Mouse (Mus musculus) hindbrain, embryonic 14.5 days (tissue): Measurements from ENCODE around the gene Fcgr2b. TPM values are rescaled to one million over a fixed set of nuclear protein-coding genes. Genes with fewer than 3 reads are reported as not detected.
"Not testable (repeated sequence)": the region's sequence is repeated elsewhere in the genome, so short reads cannot be mapped to it uniquely, and the experiment has no call there.

Experiments used
- ATAC-seq: fragments of 200-750 bp; cut with Nextera tagmentation; 2 replicates; pipeline ENCODE4 v1.8.0; 2017; ENCODE audit warnings: moderate number of reproducible peaks, mild to moderate bottlenecking, moderate TSS enrichment, moderate library complexity; ENCODE audit not compliant: low FRiP score
- DNase-seq: peaks from one replicate; pipeline ENCODE4 v3.0.0-alpha.2; 2015; ENCODE audit warnings: low spot score
- H3K27ac ChIP-seq: fragments of 300-500 bp; sonication (generic); 2 replicates; pipeline ENCODE4 v1.5.1; 2014; ENCODE audit warnings: mild to moderate bottlenecking, moderate library complexity
- H3K27me3 ChIP-seq: fragments of 300-500 bp; sonication (generic); 2 replicates; pipeline ENCODE4 v1.6.1; 2014; ENCODE audit warnings: mild to moderate bottlenecking, low read length, mixed read lengths; ENCODE audit not compliant: control insufficient read depth, insufficient read depth
- H3K36me3 ChIP-seq: fragments of 300-500 bp; sonication (generic); replicated peaks from 2 replicates; pipeline ENCODE4 v1.6.1; 2014; ENCODE audit not compliant: control insufficient read depth, insufficient read depth
- H3K4me1 ChIP-seq: fragments of 300-500 bp; sonication (generic); replicated peaks from 2 replicates; pipeline ENCODE4 v1.6.1; 2014; ENCODE audit warnings: antibody characterized with exemption, low read length, mixed read lengths; ENCODE audit not compliant: control insufficient read depth, insufficient read depth
- H3K4me2 ChIP-seq: fragments of 300-500 bp; sonication (generic); replicated peaks from 2 replicates; pipeline ENCODE4 v1.6.1; 2014; ENCODE audit warnings: mild to moderate bottlenecking, moderate library complexity
- H3K4me3 ChIP-seq: fragments of 300-500 bp; sonication (generic); replicated peaks from 2 replicates; pipeline ENCODE4 v1.5.1; 2014; ENCODE audit warnings: mild to moderate bottlenecking, low read length
- H3K9ac ChIP-seq: fragments of 300-500 bp; sonication (generic); 2 replicates; pipeline ENCODE4 v1.6.1; 2014
- H3K9me3 ChIP-seq: fragments of 300-500 bp; sonication (generic); 2 replicates; pipeline ENCODE4 v1.6.1; 2016; ENCODE audit warnings: low read length; ENCODE audit not compliant: control insufficient read depth
- WGBS: fragments of 180-500 bp; shearing (Covaris S2); extraction: QIAGEN DNeasy Blood & Tissue Kit; methylation state at CpG from one replicate; pipeline ENCODE4 v1.1.7; 2014; 5-methylcytosine and 5-hydroxymethylcytosine counted together
- polyA plus RNA-seq: library from polyadenylated mRNA; unstranded; fragments of >200 nt; fragmentation: Nextera tagmentation; extraction: Ambion mirVana; gene quantifications from 2 replicates; pipeline ENCODE4 v1.2.1, GENCODE M21; 2014

Gene Fcgr2b
- polyA plus RNA-seq, 1 experiment from 2014 or later, result 1.2 TPM

GRCm38 (mm10) chr1:170967581-170967980, 8.8 kb downstream of the Fcgr2b start:
- DNase-seq (peak; percentile 23), ATAC-seq (no peak)
- no peaks in the 10 kb centered on the region for H3K4me1 ChIP-seq
- no peaks in the 10 kb centered on the region for H3K27me3 ChIP-seq
- no peaks in the 10 kb centered on the region for H3K36me3 ChIP-seq
- H3K4me3 ChIP-seq, result no peak overlapping the region
- no peaks in the 10 kb centered on the region for H3K9me3 ChIP-seq
- H3K27ac ChIP-seq, result no peak overlapping the region
- H3K4me2 ChIP-seq, result no peak overlapping the region
- H3K9ac ChIP-seq, result no peak overlapping the region
- 87% methylated on average over 3 of the region's 3 CpGs for WGBS

GRCm38 (mm10) chr1:170963087-170963486, 13.3 kb downstream of the Fcgr2b start:
- Histone ChIP-seq H3K4me1 (no peaks in the 10 kb centered on the region), H3K4me3 (no peak overlapping the region), H3K36me3 (no peaks in the 10 kb centered on the region), H3K4me2 (no peak overlapping the region), H3K27me3 (no peaks in the 10 kb centered on the region), H3K9ac (no peak overlapping the region), H3K27ac (no peak overlapping the region), H3K9me3 (no peaks in the 10 kb centered on the region)
- DNase-seq, result no peak
- WGBS, result 82% methylated on average over 7 of the region's 7 CpGs
- no peak for ATAC-seq

- WGBS, result 84% methylated on average over 2 of the region's 2 CpGs
- DNase-seq (no peak), ATAC-seq (no peak)
- Histone ChIP-seq H3K27ac (no peak overlapping the region), H3K4me2 (no peak overlapping the region), H3K27me3 (no peaks in the 10 kb centered on the region), H3K4me1 (no peaks in the 10 kb centered on the region), H3K9ac (no peak overlapping the region), H3K9me3 (no peaks in the 10 kb centered on the region), H3K4me3 (no peak overlapping the region), H3K36me3 (no peaks in the 10 kb centered on the region)
These were observed 14.0 kb downstream of the Fcgr2b start for GRCm38 (mm10) chr1:170962301-170962700.

- DNase-seq (no peak), ATAC-seq (no peak)
- Histone ChIP-seq H3K9ac (no peak overlapping the region), H3K36me3 (no peaks in the 10 kb centered on the region), H3K4me2 (no peak overlapping the region), H3K4me3 (no peak overlapping the region), H3K27me3 (no peaks in the 10 kb centered on the region), H3K4me1 (no peaks in the 10 kb centered on the region), H3K9me3 (no peaks in the 10 kb centered on the region), H3K27ac (no peak overlapping the region)
- 79% methylated on average over 6 of the region's 6 CpGs for WGBS
These were observed 15.2 kb downstream of the Fcgr2b start for GRCm38 (mm10) chr1:170961101-170961500.

- Histone ChIP-seq H3K4me3 (no peak overlapping the region), H3K9ac (no peak overlapping the region), H3K9me3 (no peaks in the 10 kb centered on the region), H3K27me3 (no peaks in the 10 kb centered on the region), H3K4me1 (no peaks in the 10 kb centered on the region), H3K4me2 (no peak overlapping the region), H3K27ac (no peak overlapping the region), H3K36me3 (no peaks in the 10 kb centered on the region)
- WGBS, result 89% methylated on average over 2 of the region's 2 CpGs
- DNase-seq (no peak), ATAC-seq (no peak)
These were observed 16.6 kb downstream of the Fcgr2b start for GRCm38 (mm10) chr1:170959791-170960190.

- 62% methylated on average over 3 of the region's 3 CpGs for WGBS
- Histone ChIP-seq H3K36me3 (no peaks in the 10 kb centered on the region), H3K4me1 (no peaks in the 10 kb centered on the region), H3K9me3 (no peaks in the 10 kb centered on the region), H3K27me3 (no peaks in the 10 kb centered on the region), H3K4me2 (no peak overlapping the region), H3K4me3 (no peak overlapping the region), H3K27ac (no peak overlapping the region), H3K9ac (no peak overlapping the region)
- DNase-seq (no peak), ATAC-seq (no peak)
These were observed 18.1 kb downstream of the Fcgr2b start for GRCm38 (mm10) chr1:170958225-170958624.

GRCm38 (mm10) chr1:170953192-170953591, 23.2 kb downstream of the Fcgr2b start:
- no peak overlapping the region for H3K4me2 ChIP-seq
- no peaks in the 10 kb centered on the region for H3K36me3 ChIP-seq
- ATAC-seq, result no peak
- H3K4me1 ChIP-seq, result no peaks in the 10 kb centered on the region
- no peak overlapping the region for H3K9ac ChIP-seq
- no peaks in the 10 kb centered on the region for H3K9me3 ChIP-seq
- WGBS, result 95% methylated on average over 2 of the region's 2 CpGs
- no peak overlapping the region for H3K27ac ChIP-seq
- H3K27me3 ChIP-seq, result no peaks in the 10 kb centered on the region
- no peak for DNase-seq
- no peak overlapping the region for H3K4me3 ChIP-seq

- Histone ChIP-seq H3K9ac (no peak overlapping the region), H3K36me3 (no peaks in the 10 kb centered on the region), H3K4me3 (no peak overlapping the region), H3K27ac (no peak overlapping the region), H3K27me3 (no peaks in the 10 kb centered on the region), H3K4me1 (no peaks in the 10 kb centered on the region), H3K9me3 (no peaks in the 10 kb centered on the region), H3K4me2 (no peak overlapping the region)
- ATAC-seq (no peak), DNase-seq (no peak)
- 68% methylated on average over 3 of the region's 3 CpGs for WGBS
These were observed 25.6 kb downstream of the Fcgr2b start for GRCm38 (mm10) chr1:170950772-170951171.

- not testable (repeated sequence) for H3K27ac ChIP-seq, H3K27me3 ChIP-seq, H3K9me3 ChIP-seq, H3K4me3 ChIP-seq, DNase-seq, ATAC-seq, H3K36me3 ChIP-seq, H3K9ac ChIP-seq, H3K4me2 ChIP-seq, H3K4me1 ChIP-seq
- 96% methylated on average over 2 of the region's 9 CpGs for WGBS
These were observed 31.4 kb downstream of the Fcgr2b start for GRCm38 (mm10) chr1:170944908-170945307.

- 95% methylated on average over 9 of the region's 9 CpGs for WGBS
- not testable (repeated sequence) for DNase-seq, H3K4me1 ChIP-seq, H3K4me3 ChIP-seq, H3K36me3 ChIP-seq, H3K27ac ChIP-seq, H3K9me3 ChIP-seq, H3K27me3 ChIP-seq, ATAC-seq, H3K9ac ChIP-seq, H3K4me2 ChIP-seq
These were observed 32.2 kb downstream of the Fcgr2b start for GRCm38 (mm10) chr1:170944151-170944550.
